ENCODE assay signal across 12 mouse cellular contexts in genomic region chr10:19432515-19432914, GRCm38 (mm10).
"Had no signal": no experiment of that assay in that cellular context is flagged by ENCODE, and none has a peak within 500 bp of the region (broad histone marks: within the 10 kb centered on the region; RNA-seq: fewer than 3 reads in every experiment).

No protein-coding gene starts in this region.

- H3K9ac ChIP-seq: liver, embryonic 13.5 days had no signal

- H3K4me3 ChIP-seq: left cerebral cortex, adult 2 months; liver, embryonic 13.5 days had no signal

- H3K9me3 ChIP-seq: liver, embryonic 13.5 days had no signal

- H3K4me1 ChIP-seq: liver, embryonic 13.5 days had no signal

- H3K36me3 ChIP-seq: liver, embryonic 13.5 days had no signal

- H3K27me3 ChIP-seq: liver, embryonic 13.5 days had no signal

- H3K27ac ChIP-seq: kidney, postnatal 0 days; left cerebral cortex, adult 2 months; liver, embryonic 13.5 days had no signal

- DNase-seq: kidney, postnatal 25 days; layer of hippocampus, postnatal 36 days; liver, embryonic 13.5 days; lung, adult 2 months; lung, postnatal 14 days; lung, postnatal 4 days; midbrain, embryonic 14.5 days; thymus, adult 18-20 months; thymus, postnatal 36 days had no signal

- H3K4me2 ChIP-seq: liver, embryonic 13.5 days; midbrain, embryonic 11.5 days had no signal
